Mouse (Mus musculus) embryo, embryonic 9.5 days (tissue): ENCODE measurements around the gene Slc9a7.
A peak's percentile ranks its signal among the peaks of the same experiment; 100 is the strongest.

Source experiments
- DNase-seq: peaks from one replicate; pipeline ENCODE4 v3.0.0-alpha.2; 2017; ENCODE audit errors: extremely low spot score

Gene Slc9a7

GRCm38 (mm10) chrX:20291282-20292039 is at the start of gene Slc9a7:
Gene Slc9a7, minus strand, starts transcription at chrX:20291807.
- peak; percentile 49 for DNase-seq

GRCm38 (mm10) chrX:20335722-20336121 is 44.1 kb upstream of the Slc9a7 start:
- DNase-seq: peak; percentile 16

- DNase-seq: no peak
Observed at GRCm38 (mm10) chrX:20332756-20333155, 41.1 kb upstream of the Slc9a7 start.

- DNase-seq: no peak
Observed at GRCm38 (mm10) chrX:20307215-20307614, 15.6 kb upstream of the Slc9a7 start.

- DNase-seq: no peak
Observed at GRCm38 (mm10) chrX:20305941-20306340, 14.3 kb upstream of the Slc9a7 start.

- DNase-seq: no peak
Observed at GRCm38 (mm10) chrX:20303280-20303679, 11.7 kb upstream of the Slc9a7 start.

- DNase-seq: no peak
Observed at GRCm38 (mm10) chrX:20292040-20292417, 422 bp upstream of the Slc9a7 start.

- peak; percentile 0 for DNase-seq
Observed at GRCm38 (mm10) chrX:20290715-20291114, 892 bp downstream of the Slc9a7 start.

GRCm38 (mm10) chrX:20288674-20289073 is 2.9 kb downstream of the Slc9a7 start:
- no peak for DNase-seq

- no peak for DNase-seq
Observed at GRCm38 (mm10) chrX:20286254-20286653, 5.4 kb downstream of the Slc9a7 start.

GRCm38 (mm10) chrX:20279424-20279823 is 12.2 kb downstream of the Slc9a7 start:
- DNase-seq: no peak

GRCm38 (mm10) chrX:20273854-20274253 is 17.8 kb downstream of the Slc9a7 start:
- no peak for DNase-seq

- no peak for DNase-seq
Observed at GRCm38 (mm10) chrX:20271980-20272379, 19.6 kb downstream of the Slc9a7 start.

GRCm38 (mm10) chrX:20269980-20270379 is 21.6 kb downstream of the Slc9a7 start:
- no peak for DNase-seq

GRCm38 (mm10) chrX:20264370-20264769 is 27.2 kb downstream of the Slc9a7 start:
- no peak for DNase-seq

GRCm38 (mm10) chrX:20228102-20228501 is 63.5 kb downstream of the Slc9a7 start:
- DNase-seq: no peak

- DNase-seq: no peak
Observed at GRCm38 (mm10) chrX:20221486-20221885, 70.1 kb downstream of the Slc9a7 start.

- no peak for DNase-seq
Observed at GRCm38 (mm10) chrX:20185616-20186015, 106.0 kb downstream of the Slc9a7 start.

- no peak for DNase-seq
Observed at GRCm38 (mm10) chrX:20176792-20177191, 114.8 kb downstream of the Slc9a7 start.

- DNase-seq: no peak
Observed at GRCm38 (mm10) chrX:20168430-20168829, 123.2 kb downstream of the Slc9a7 start.

GRCm38 (mm10) chrX:20164984-20165383 is 126.6 kb downstream of the Slc9a7 start:
- DNase-seq: no peak

- peak; percentile 27 for DNase-seq
Observed at GRCm38 (mm10) chrX:20162322-20162711, 129.3 kb downstream of the Slc9a7 start.

GRCm38 (mm10) chrX:20161687-20162321 is 129.8 kb downstream of the Slc9a7 start:
- no peak for DNase-seq
